27 mouse cellular contexts compared by ENCODE assay signal in the genomic region with DNA sequence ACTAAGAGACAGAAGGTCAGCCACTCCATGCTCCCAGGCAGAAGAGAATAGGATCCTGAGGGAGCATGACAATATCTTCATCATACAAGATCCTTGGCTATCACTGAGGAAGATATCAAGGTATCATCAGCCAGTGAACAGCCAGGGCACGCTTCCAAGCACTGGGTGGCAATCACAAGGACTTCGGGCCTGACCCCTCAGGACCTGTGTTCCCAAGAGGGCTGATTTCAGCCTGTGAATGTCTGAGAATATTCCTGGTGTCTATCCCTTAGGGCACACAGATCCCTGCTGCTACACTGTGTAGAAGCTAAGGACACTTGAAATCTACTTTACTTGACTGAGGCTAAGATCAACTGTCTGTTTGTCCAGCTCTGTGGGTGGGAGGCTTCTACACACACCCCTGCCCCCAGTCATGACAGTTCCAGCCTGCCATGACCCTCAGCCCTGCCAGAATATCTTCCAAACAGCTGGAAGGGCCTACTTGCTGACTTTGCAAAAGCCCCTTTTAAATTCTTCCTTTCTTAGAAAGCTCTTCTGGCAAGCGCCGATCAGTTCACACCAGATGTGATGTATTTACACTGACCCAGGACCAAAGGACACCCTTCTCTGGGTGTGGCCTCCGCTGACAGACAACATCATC.
DNase-seq lines count a peak whose midpoint lies in the region; ATAC-seq and TF ChIP-seq lines count a peak whose summit lies in the region.
"Had no signal": no experiment of that assay in that cellular context is flagged by ENCODE, and none has a peak within 500 bp of the region (broad histone marks: within the 10 kb centered on the region; RNA-seq: fewer than 3 reads in every experiment).

No protein-coding gene starts in this region.

- peak; percentile 33 for DNase-seq in gastrocnemius, postnatal 14 days
- no peak for DNase-seq in gastrocnemius, adult 2 months
- peak; percentile 53 for DNase-seq in kidney, postnatal 10 days
- DNase-seq in kidney, adult 9 months: no peak
- DNase-seq in lung, postnatal 36 days: peak; percentile 37
- DNase-seq: adrenal gland, adult 8-10 months; cerebellum, adult 9-10 months; midbrain, embryonic 14.5 days; right cerebral cortex, postnatal 14 days; spleen, adult 18-20 months; thymus, postnatal 14 days had no signal

- H3K4me1 ChIP-seq in intestine, embryonic 16.5 days (ENCODE audit: control insufficient read depth, insufficient read depth, low read length): no peaks in the 10 kb centered on the region
- H3K4me1 ChIP-seq in midbrain, embryonic 16.5 days (ENCODE audit: control insufficient read depth, insufficient read depth, low read length): no peaks in the 10 kb centered on the region
- H3K4me1 ChIP-seq: heart, embryonic 15.5 days; hindbrain, embryonic 13.5 days; kidney, embryonic 15.5 days; liver, embryonic 15.5 days; megakaryocyte, embryonic 14.5 days; neural tube, embryonic 15.5 days had no signal

- H3K4me3 ChIP-seq in gastrocnemius, adult 2 months: no peak overlapping the region
- no peak overlapping the region for H3K4me3 ChIP-seq in intestine, embryonic 16.5 days (ENCODE audit: low read length)
- no peak overlapping the region for H3K4me3 ChIP-seq in midbrain, embryonic 16.5 days (ENCODE audit: low read depth, low read length)
- H3K4me3 ChIP-seq: embryonic facial prominence, embryonic 12.5 days; erythroblast, embryonic 14.5 days; heart, embryonic 15.5 days; hindbrain, embryonic 13.5 days; kidney, embryonic 15.5 days; limb, embryonic 15.5 days; liver, embryonic 15.5 days; megakaryocyte, embryonic 14.5 days; neural tube, embryonic 15.5 days; stomach, embryonic 15.5 days had no signal

- no peaks in the 10 kb centered on the region for H3K9me3 ChIP-seq in intestine, embryonic 16.5 days (ENCODE audit: control insufficient read depth, low read length)
- H3K9me3 ChIP-seq in midbrain, embryonic 16.5 days (replicated peaks; ENCODE audit: control insufficient read depth, low read length, poor library complexity, severe bottlenecking): no peaks in the 10 kb centered on the region
- H3K9me3 ChIP-seq: embryonic facial prominence, embryonic 12.5 days; heart, embryonic 15.5 days; hindbrain, embryonic 13.5 days; kidney, embryonic 15.5 days; limb, embryonic 15.5 days; liver, embryonic 15.5 days; megakaryocyte, embryonic 14.5 days; neural tube, embryonic 15.5 days; stomach, embryonic 15.5 days had no signal

- H3K9ac ChIP-seq in intestine, embryonic 16.5 days (ENCODE audit: low read depth, low read length): no peak overlapping the region
- no peak overlapping the region for H3K9ac ChIP-seq in midbrain, embryonic 16.5 days (ENCODE audit: low read depth, low read length)
- H3K9ac ChIP-seq: embryonic facial prominence, embryonic 12.5 days; heart, embryonic 15.5 days; hindbrain, embryonic 13.5 days; kidney, embryonic 15.5 days; limb, embryonic 15.5 days; liver, embryonic 15.5 days; neural tube, embryonic 15.5 days; stomach, embryonic 15.5 days had no signal

- no peak for TF ChIP-seq CTCF in gastrocnemius, adult 2 months (IDR thresholded peaks at IDR 0.05)

- ATAC-seq in intestine, embryonic 16.5 days: peak; percentile 48; the same call in 1 of the 2 replicates
- ATAC-seq in midbrain, embryonic 16.5 days: no peak
- ATAC-seq: CD4-positive, CD25-positive, alpha-beta regulatory T cell, adult 4 months; forebrain, embryonic 16.5 days; inflammation-experienced regulatory T-cells, adult 6 months; Patski had no signal

- 63% methylated on average over 5 of the region's 5 CpGs for WGBS in intestine, embryonic 16.5 days
- WGBS in midbrain, embryonic 16.5 days: 85% methylated on average over 5 of the region's 5 CpGs

- H3K36me3 ChIP-seq in intestine, embryonic 16.5 days (ENCODE audit: control insufficient read depth, insufficient read depth, low read length): no peaks in the 10 kb centered on the region
- no peaks in the 10 kb centered on the region for H3K36me3 ChIP-seq in midbrain, embryonic 16.5 days (ENCODE audit: control insufficient read depth, insufficient read depth, low read length)
- H3K36me3 ChIP-seq: embryonic facial prominence, embryonic 12.5 days; heart, embryonic 15.5 days; hindbrain, embryonic 13.5 days; kidney, embryonic 15.5 days; limb, embryonic 15.5 days; liver, embryonic 15.5 days; neural tube, embryonic 15.5 days; stomach, embryonic 15.5 days had no signal

- H3K27ac ChIP-seq in gastrocnemius, adult 2 months: no peak overlapping the region; the same call in 1 of the 2 replicates
- H3K27ac ChIP-seq in intestine, embryonic 16.5 days (ENCODE audit: low read length): no peak overlapping the region
- no peak overlapping the region for H3K27ac ChIP-seq in midbrain, embryonic 16.5 days (ENCODE audit: low read length)
- H3K27ac ChIP-seq: embryonic facial prominence, embryonic 12.5 days; heart, embryonic 15.5 days; hindbrain, embryonic 13.5 days; kidney, embryonic 15.5 days; limb, embryonic 15.5 days; liver, embryonic 15.5 days; neural tube, embryonic 15.5 days; stomach, embryonic 15.5 days had no signal

- intact Hi-C loops in gastrocnemius, postnatal 14 days (cut with DNase I; ENCODE audit: low total_unique reads): no loop called here
- intact Hi-C loops in gastrocnemius, adult 2 months (cut with DNase I): no loop called here

- no peaks in the 10 kb centered on the region for H3K27me3 ChIP-seq in intestine, embryonic 16.5 days (replicated peaks; ENCODE audit: control insufficient read depth, insufficient read depth, low read length)
- no peaks in the 10 kb centered on the region for H3K27me3 ChIP-seq in midbrain, embryonic 16.5 days (ENCODE audit: control insufficient read depth, insufficient read depth, low read depth, low read length)
- H3K27me3 ChIP-seq: embryonic facial prominence, embryonic 12.5 days; heart, embryonic 15.5 days; hindbrain, embryonic 13.5 days; kidney, embryonic 15.5 days; limb, embryonic 15.5 days; liver, embryonic 15.5 days; neural tube, embryonic 15.5 days; Patski; stomach, embryonic 15.5 days had no signal

- H3K4me2 ChIP-seq in intestine, embryonic 16.5 days (ENCODE audit: low read depth, low read length): no peak overlapping the region
- H3K4me2 ChIP-seq in midbrain, embryonic 16.5 days (ENCODE audit: low read length): no peak overlapping the region
- H3K4me2 ChIP-seq: embryonic facial prominence, embryonic 12.5 days; heart, embryonic 15.5 days; hindbrain, embryonic 13.5 days; kidney, embryonic 15.5 days; limb, embryonic 15.5 days; liver, embryonic 15.5 days; neural tube, embryonic 15.5 days; stomach, embryonic 15.5 days had no signal

Comparison
In these comparisons a context has a peak if more than half of its experiments do, and no peak if none do; other contexts are left out.
1. DNase-seq: peak in gastrocnemius, postnatal 14 days (single experiment), kidney, postnatal 10 days (single experiment) and lung, postnatal 36 days (single experiment); none in gastrocnemius, adult 2 months (single experiment) and kidney, adult 9 months (single experiment).